Mouse (Mus musculus): ENCODE measurements at regions not wholly inside any gene's neighbourhood (a gene's known extent, or its start where the extent isn't known, plus 50 kb on each side); places are given as distances from the start of the nearest gene placed in this dataset.

DNA sequence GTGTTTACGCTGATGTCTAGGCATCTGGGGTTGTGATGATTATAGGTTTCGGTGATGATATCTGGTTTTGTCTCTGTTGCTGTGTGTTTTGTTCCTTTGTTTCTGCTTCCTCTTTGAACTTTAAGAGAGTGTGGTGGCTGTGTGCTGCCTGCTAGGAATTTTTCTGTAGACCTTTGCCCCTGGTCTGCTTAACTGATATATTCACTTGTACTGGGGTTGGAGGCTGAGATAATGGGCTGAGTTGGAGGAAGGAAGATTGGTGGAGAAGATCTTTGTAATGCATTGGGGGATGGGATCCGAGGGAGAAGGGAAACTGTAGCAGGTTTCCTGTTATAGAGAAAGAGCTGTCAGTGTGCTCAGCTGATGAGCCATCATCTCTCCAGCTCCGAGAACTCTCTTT is 55.8 kb downstream of the Mid1ip1 start:
- Histone ChIP-seq H3K27me3 (replicated peaks) (no peaks in the 10 kb centered on the region), H3K9ac (no peak overlapping the region), H3K4me1 (peaks cover 5% of the 10 kb centered on the region), H3K9me3 (replicated peaks) (no peaks in the 10 kb centered on the region), H3K27ac (no peak overlapping the region), H3K4me3 (no peak overlapping the region), H3K4me2 (peak overlapping the region; percentile 14; the same call in 1 of the 2 replicates), H3K36me3 (no peaks in the 10 kb centered on the region)
- 16% methylated on average over 4 of the region's 4 CpGs for WGBS (ENCODE audit: insufficient replicate concordance)
- no peak for ATAC-seq

- no peak for ATAC-seq
- no peak overlapping the region for H3K27ac ChIP-seq
- no peak overlapping the region for H3K9ac ChIP-seq
- H3K4me2 ChIP-seq, result no peak overlapping the region
- H3K27me3 ChIP-seq (replicated peaks), result no peaks in the 10 kb centered on the region
- 55% methylated on average over 8 of the region's 8 CpGs for WGBS (ENCODE audit: insufficient replicate concordance)
- no peaks in the 10 kb centered on the region for H3K36me3 ChIP-seq
- H3K4me1 ChIP-seq, result no peaks in the 10 kb centered on the region
- no peak overlapping the region for H3K4me3 ChIP-seq
- no peaks in the 10 kb centered on the region for H3K9me3 ChIP-seq (replicated peaks)
Measured at GRCm38 (mm10) chrX:10775714-10776515, 61.1 kb downstream of the Mid1ip1 start.

- no peak for ATAC-seq
- WGBS (ENCODE audit: insufficient replicate concordance), result 40% methylated on average over 7 of the region's 7 CpGs
- no peak overlapping the region for H3K4me2 ChIP-seq
Measured at GRCm38 (mm10) chrX:10776516-10776818, 61.7 kb downstream of the Mid1ip1 start.

DNA sequence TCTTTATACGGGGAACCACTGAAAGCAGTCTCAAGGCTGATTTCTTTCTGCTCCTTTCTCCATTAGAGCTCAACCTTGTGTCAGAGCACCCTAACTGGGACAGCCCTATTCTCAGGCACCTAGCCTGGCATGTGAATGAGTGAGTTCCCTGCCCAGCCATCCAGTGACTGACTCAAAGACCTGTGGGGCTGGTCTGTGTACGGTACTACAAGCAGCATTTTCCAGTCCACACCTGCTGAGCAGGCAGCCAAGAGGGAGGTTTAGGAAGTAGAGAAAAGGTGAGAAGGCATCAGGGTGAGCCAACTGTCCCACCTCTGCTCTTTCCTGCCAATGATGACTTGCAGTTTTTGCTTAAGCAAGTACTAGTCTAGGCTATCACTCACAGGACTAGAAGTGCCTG is 63.2 kb downstream of the Mid1ip1 start:
- H3K36me3 ChIP-seq, result no peaks in the 10 kb centered on the region
- 70% methylated on average over 2 of the region's 2 CpGs for WGBS (ENCODE audit: insufficient replicate concordance)
- H3K9ac ChIP-seq, result no peak overlapping the region
- H3K27me3 ChIP-seq (replicated peaks), result no peaks in the 10 kb centered on the region; the same call in 1 of the 2 replicates
- H3K9me3 ChIP-seq (replicated peaks), result no peaks in the 10 kb centered on the region
- H3K4me1 ChIP-seq, result no peaks in the 10 kb centered on the region
- ATAC-seq, result no peak
- no peak overlapping the region for H3K27ac ChIP-seq
- no peak overlapping the region for H3K4me3 ChIP-seq
- H3K4me2 ChIP-seq, result no peak overlapping the region

More at GRCm38 (mm10) chrX:10776516-10776818, 61.7 kb downstream of the Mid1ip1 start:
- no peaks in the 10 kb centered on the region for H3K4me1 ChIP-seq
- no peak overlapping the region for H3K4me3 ChIP-seq
- no peaks in the 10 kb centered on the region for H3K27me3 ChIP-seq (replicated peaks)
- H3K9ac ChIP-seq, result no peak overlapping the region
- H3K36me3 ChIP-seq, result no peaks in the 10 kb centered on the region
- H3K9me3 ChIP-seq (replicated peaks), result no peaks in the 10 kb centered on the region
- H3K27ac ChIP-seq, result no peak overlapping the region

DNA sequence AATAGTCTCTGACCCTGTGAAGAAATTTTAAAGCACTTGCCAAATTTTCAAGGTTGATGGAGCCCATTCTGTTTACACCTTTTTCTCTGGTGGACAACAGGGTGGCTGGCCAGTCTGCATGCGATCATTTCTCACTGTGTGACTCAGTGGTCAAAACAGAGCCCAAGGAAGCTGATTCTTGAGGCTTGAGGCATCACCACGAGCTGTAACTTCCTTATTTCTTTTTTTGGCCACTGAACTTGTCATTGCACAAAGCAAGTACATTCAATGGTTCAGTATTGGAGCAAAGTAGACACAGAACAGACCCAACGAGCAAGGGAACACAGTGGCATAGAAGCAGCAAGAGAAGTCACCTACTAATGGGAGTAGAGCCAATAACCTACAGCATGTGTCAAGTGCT is 71.5 kb downstream of the Mid1ip1 start:
- Histone ChIP-seq H3K27ac (no peak overlapping the region), H3K9me3 (replicated peaks) (no peaks in the 10 kb centered on the region), H3K4me1 (no peaks in the 10 kb centered on the region), H3K4me2 (no peak overlapping the region), H3K36me3 (no peaks in the 10 kb centered on the region), H3K9ac (no peak overlapping the region), H3K4me3 (no peak overlapping the region), H3K27me3 (replicated peaks) (no peaks in the 10 kb centered on the region; the same call in 1 of the 2 replicates)
- 36% methylated on average over 3 of the region's 3 CpGs for WGBS (ENCODE audit: insufficient replicate concordance)
- ATAC-seq, result no peak

DNA sequence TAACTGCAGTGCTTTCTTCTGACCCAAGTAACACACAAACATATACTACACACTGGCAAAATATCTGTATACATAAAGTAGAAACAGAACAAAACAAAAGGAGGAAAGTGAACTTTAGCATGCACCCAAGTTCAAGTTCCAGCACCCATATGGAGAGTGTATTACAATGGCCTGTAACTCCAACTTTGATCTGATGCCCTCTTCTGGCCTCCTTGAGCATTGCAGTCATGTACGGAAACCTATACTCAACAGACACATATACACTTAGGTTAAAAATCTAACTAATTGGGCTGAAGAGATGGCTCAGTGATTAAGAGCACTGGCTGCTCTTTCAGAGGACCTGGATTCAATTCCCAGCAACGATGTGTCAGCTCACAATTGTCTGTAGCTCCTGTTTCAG is 72.2 kb downstream of the Mid1ip1 start:
- H3K9ac ChIP-seq, result no peak overlapping the region
- 76% methylated on average over 2 of the region's 2 CpGs for WGBS (ENCODE audit: insufficient replicate concordance)
- H3K9me3 ChIP-seq (replicated peaks), result no peaks in the 10 kb centered on the region
- no peak overlapping the region for H3K27ac ChIP-seq
- no peaks in the 10 kb centered on the region; the same call in 1 of the 2 replicates for H3K27me3 ChIP-seq (replicated peaks)
- no peak for ATAC-seq
- no peak overlapping the region for H3K4me2 ChIP-seq
- H3K4me1 ChIP-seq, result no peaks in the 10 kb centered on the region
- H3K4me3 ChIP-seq, result no peak overlapping the region
- no peaks in the 10 kb centered on the region for H3K36me3 ChIP-seq

DNA sequence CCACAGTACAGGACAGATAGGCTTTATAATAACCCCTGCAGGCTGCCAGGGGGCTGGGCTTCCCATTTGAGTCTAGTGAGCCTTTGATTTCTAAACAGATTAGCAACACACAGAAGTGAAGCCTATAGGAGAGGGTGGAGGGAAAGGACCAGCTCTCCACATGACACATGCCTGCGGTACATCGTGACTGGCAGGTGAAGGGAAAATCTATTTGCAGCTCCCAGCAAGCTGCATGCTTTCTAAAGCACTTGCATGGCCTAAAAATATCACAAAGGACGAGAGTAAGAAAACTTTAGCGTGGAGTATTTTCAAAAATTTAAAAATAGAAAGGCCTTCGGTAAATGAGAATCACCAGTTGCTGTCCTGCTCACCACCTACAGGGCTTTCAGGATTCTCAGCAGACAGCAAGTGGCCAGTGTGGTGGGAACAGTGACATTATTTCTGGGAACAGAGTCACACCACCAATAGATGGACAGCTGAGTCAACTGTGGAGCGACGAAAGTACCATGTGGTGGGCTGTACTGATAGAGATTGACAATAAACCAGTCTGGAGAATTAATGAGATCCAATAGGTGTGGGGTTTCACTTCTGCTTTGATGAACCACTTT is 105.6 kb downstream of the Mid1ip1 start:
- ATAC-seq, result no peak
- 69% methylated on average over 7 of the region's 7 CpGs for WGBS (ENCODE audit: insufficient replicate concordance)
- H3K36me3 ChIP-seq, result no peaks in the 10 kb centered on the region
- no peaks in the 10 kb centered on the region; the same call in 1 of the 2 replicates for H3K27me3 ChIP-seq (replicated peaks)
- H3K4me2 ChIP-seq, result no peak overlapping the region
- no peak overlapping the region for H3K27ac ChIP-seq
- no peaks in the 10 kb centered on the region for H3K9me3 ChIP-seq (replicated peaks)
- no peaks in the 10 kb centered on the region for H3K4me1 ChIP-seq
- no peak overlapping the region for H3K4me3 ChIP-seq
- no peak overlapping the region for H3K9ac ChIP-seq

DNA sequence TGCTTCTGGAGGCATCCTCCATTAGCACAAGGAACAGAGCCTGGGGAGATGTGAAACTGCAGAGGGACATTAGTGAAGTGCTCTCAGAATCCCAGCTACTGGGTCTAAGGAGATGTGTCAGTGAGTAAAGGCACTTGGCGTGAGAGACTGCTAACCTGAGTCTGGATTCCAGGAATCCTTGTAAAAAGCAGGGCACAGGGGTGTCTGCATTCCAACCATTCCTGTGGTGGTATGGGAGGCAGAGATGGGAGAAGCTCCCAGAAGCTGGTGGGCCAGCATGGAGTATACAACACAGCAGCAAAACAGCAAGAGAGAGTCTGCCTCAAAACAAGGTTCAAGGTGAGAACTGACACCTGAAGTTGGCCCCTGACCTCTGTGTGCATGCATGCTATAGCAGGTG is 118.9 kb downstream of the Mid1ip1 start:
- ATAC-seq, result no peak

DNA sequence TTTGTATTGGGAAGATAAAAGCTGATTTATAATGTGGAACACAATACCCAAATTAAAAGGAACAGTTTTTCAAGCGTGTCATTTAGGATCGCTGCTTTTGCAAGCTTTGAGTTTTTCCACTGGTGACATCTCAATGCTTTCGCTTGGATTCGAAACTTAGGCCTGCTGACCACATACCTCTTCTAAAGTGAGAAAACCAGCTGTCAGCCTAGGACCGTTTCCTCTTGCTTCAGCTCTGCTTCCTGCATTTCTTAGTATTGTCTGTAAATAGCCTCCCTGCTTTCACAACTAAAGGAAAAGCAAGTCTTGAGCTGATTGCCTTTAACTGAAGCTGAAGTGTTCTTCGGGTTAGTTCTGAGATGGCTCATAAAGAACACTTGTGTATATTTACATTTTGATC is 142.3 kb downstream of the Mid1ip1 start:
- Histone ChIP-seq H3K4me1 (no peaks in the 10 kb centered on the region), H3K27ac (no peak overlapping the region), H3K4me2 (no peak overlapping the region), H3K36me3 (no peaks in the 10 kb centered on the region), H3K27me3 (replicated peaks) (no peaks in the 10 kb centered on the region), H3K4me3 (no peak overlapping the region), H3K9ac (no peak overlapping the region), H3K9me3 (replicated peaks) (no peaks in the 10 kb centered on the region)
- WGBS (ENCODE audit: insufficient replicate concordance), result 40% methylated on average over 6 of the region's 6 CpGs
- ATAC-seq, result no peak

More for the DNA sequence above, 118.9 kb downstream of the Mid1ip1 start:
- Histone ChIP-seq H3K4me3 (no peak overlapping the region), H3K9me3 (replicated peaks) (no peaks in the 10 kb centered on the region), H3K4me2 (no peak overlapping the region), H3K36me3 (no peaks in the 10 kb centered on the region), H3K4me1 (no peaks in the 10 kb centered on the region), H3K9ac (no peak overlapping the region), H3K27ac (no peak overlapping the region), H3K27me3 (replicated peaks) (no peaks in the 10 kb centered on the region)
- 44% methylated on average over 1 of the region's 1 CpGs for WGBS (ENCODE audit: insufficient replicate concordance)

- Histone ChIP-seq H3K27me3 (replicated peaks) (no peaks in the 10 kb centered on the region), H3K9me3 (replicated peaks) (no peaks in the 10 kb centered on the region), H3K4me1 (no peaks in the 10 kb centered on the region), H3K27ac (no peak overlapping the region), H3K9ac (no peak overlapping the region), H3K4me3 (no peak overlapping the region), H3K4me2 (no peak overlapping the region), H3K36me3 (no peaks in the 10 kb centered on the region)
- ATAC-seq, result no peak
- 18% methylated on average over 3 of the region's 3 CpGs for WGBS (ENCODE audit: insufficient replicate concordance)
Measured at GRCm38 (mm10) chrX:10857668-10858067, 142.9 kb downstream of the Mid1ip1 start.

DNA sequence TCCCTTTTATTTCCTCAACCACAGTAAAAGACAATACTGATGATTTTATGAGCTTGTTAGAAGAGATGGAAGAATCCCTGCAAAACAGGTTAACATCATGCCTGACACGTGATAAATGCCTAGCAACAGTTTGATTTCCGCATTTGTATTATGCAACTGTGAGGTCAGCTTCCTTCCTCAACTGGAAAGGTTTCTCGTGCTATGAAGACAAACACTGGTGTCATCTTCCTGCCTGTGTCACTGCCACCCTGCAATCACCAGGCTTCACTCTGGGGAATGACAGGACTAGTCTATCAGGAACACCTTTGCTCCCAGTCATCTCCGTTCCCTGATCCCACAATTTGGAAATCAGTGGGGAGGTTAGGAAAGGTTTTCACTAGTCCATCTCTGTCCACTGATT is 156.8 kb downstream of the Mid1ip1 start:
- Histone ChIP-seq H3K9ac (no peak overlapping the region), H3K4me1 (no peaks in the 10 kb centered on the region), H3K27ac (no peak overlapping the region), H3K27me3 (replicated peaks) (no peaks in the 10 kb centered on the region), H3K36me3 (no peaks in the 10 kb centered on the region), H3K4me2 (no peak overlapping the region), H3K9me3 (replicated peaks) (no peaks in the 10 kb centered on the region), H3K4me3 (no peak overlapping the region)
- no peak for ATAC-seq
- 43% methylated on average over 4 of the region's 4 CpGs for WGBS (ENCODE audit: insufficient replicate concordance)

DNA sequence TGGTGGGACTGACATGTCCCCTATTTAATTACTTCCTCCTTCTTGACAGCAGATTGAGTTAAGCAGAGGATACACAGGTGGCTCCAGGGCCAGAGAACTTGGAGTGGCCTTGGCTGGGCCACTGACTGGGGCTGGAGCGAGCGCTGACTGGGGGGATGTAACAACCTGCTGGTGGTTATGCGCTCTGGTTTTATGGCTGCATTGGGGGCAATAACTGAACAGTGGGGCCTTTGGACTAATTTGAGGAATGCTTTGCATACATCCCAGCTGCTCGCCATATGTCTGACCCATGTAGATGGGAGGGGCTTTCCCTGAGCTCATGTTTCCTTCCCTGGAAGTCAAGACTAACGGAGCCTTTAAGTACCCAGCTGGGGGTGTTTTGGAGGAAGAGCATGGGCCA is 163.0 kb downstream of the Mid1ip1 start:
- no peak overlapping the region for H3K9ac ChIP-seq
- H3K36me3 ChIP-seq, result no peaks in the 10 kb centered on the region
- H3K27me3 ChIP-seq (replicated peaks), result no peaks in the 10 kb centered on the region
- no peak overlapping the region for H3K4me3 ChIP-seq
- ATAC-seq, result no peak
- 80% methylated on average over 5 of the region's 5 CpGs for WGBS (ENCODE audit: insufficient replicate concordance)
- H3K27ac ChIP-seq, result no peak overlapping the region
- no peak overlapping the region for H3K4me2 ChIP-seq
- H3K4me1 ChIP-seq, result no peaks in the 10 kb centered on the region
- no peaks in the 10 kb centered on the region for H3K9me3 ChIP-seq (replicated peaks)

All from liver, embryonic 12.5 days (tissue).